Mouse (Mus musculus) lung, embryonic 16.5 days (tissue): ENCODE measurements around the gene Olfr706. TPM values are rescaled to one million over a fixed set of nuclear protein-coding genes. Genes with fewer than 3 reads are reported as not detected.

Experiments
- polyA plus RNA-seq: library from polyadenylated mRNA; unstranded; fragments of >200 nt; fragmentation: Nextera tagmentation; extraction: Ambion mirVana; gene quantifications from 2 replicates; pipeline ENCODE4 v1.2.1, GENCODE M21; 2015

Gene Olfr706
- polyA plus RNA-seq, 1 experiment from 2014 or later: not detected

Other genes starting within 250 kb of the Olfr706 start
- not detected in 2 replicates for gene Olfr693, start 207.6 kb downstream of the Olfr706 start, polyA plus RNA-seq
- not detected in 2 replicates for gene Olfr694, start 196.3 kb downstream of the Olfr706 start, polyA plus RNA-seq
- not detected in 2 replicates for gene Olfr695, start 171.8 kb downstream of the Olfr706 start, polyA plus RNA-seq
- not detected in 2 replicates for gene Olfr697, start 145.7 kb downstream of the Olfr706 start, polyA plus RNA-seq
- not detected in 2 replicates for gene Olfr698, start 132.8 kb downstream of the Olfr706 start, polyA plus RNA-seq
- not detected in 2 replicates for gene Olfr699, start 95.0 kb downstream of the Olfr706 start, polyA plus RNA-seq
- gene Olfr700, start 79.3 kb downstream of the Olfr706 start, polyA plus RNA-seq: not detected in 2 replicates
- gene Olfr701, start 74.0 kb downstream of the Olfr706 start, polyA plus RNA-seq: not detected in 2 replicates
- gene Olfr702, start 54.3 kb downstream of the Olfr706 start, polyA plus RNA-seq: not detected in 2 replicates
- gene Olfr703, start 44.8 kb downstream of the Olfr706 start, polyA plus RNA-seq: not detected in 2 replicates
- not detected in 2 replicates for gene Olfr704, start 25.0 kb downstream of the Olfr706 start, polyA plus RNA-seq
- not detected in 2 replicates for gene Olfr705, start 11.3 kb downstream of the Olfr706 start, polyA plus RNA-seq
- gene Olfr707, start 13.1 kb upstream of the Olfr706 start, polyA plus RNA-seq: not detected in 2 replicates
- not detected in 2 replicates for gene Olfr1532-ps1, start 19.8 kb upstream of the Olfr706 start, polyA plus RNA-seq
- gene Olfr709-ps1, start 44.1 kb upstream of the Olfr706 start, polyA plus RNA-seq: not detected in 2 replicates
- not detected in 2 replicates for gene Olfr710, start 60.1 kb upstream of the Olfr706 start, polyA plus RNA-seq
- not detected in 2 replicates for gene Olfr6, start 75.8 kb upstream of the Olfr706 start, polyA plus RNA-seq
- not detected in 2 replicates for gene Olfr711, start 87.3 kb upstream of the Olfr706 start, polyA plus RNA-seq
- gene Olfr2, start 117.9 kb upstream of the Olfr706 start, polyA plus RNA-seq: not detected in 2 replicates
- not detected in 2 replicates for gene Olfr713, start 143.0 kb upstream of the Olfr706 start, polyA plus RNA-seq
- gene Olfr714, start 182.8 kb upstream of the Olfr706 start, polyA plus RNA-seq: not detected in 2 replicates
- gene Olfr17, start 205.1 kb upstream of the Olfr706 start, polyA plus RNA-seq: not detected in 2 replicates
- gene Olfr715b, start 222.2 kb upstream of the Olfr706 start, polyA plus RNA-seq: not detected in 2 replicates
- gene Olfr715, start 242.9 kb upstream of the Olfr706 start, polyA plus RNA-seq: not detected in 2 replicates